Mouse (Mus musculus) midbrain, embryonic 10.5 days (tissue): ENCODE measurements around the gene Ppm1h. TPM values are rescaled to one million over a fixed set of nuclear protein-coding genes. Genes with fewer than 3 reads are reported as not detected.
A peak's percentile ranks its signal among the peaks of the same experiment; 100 is the strongest.

Source experiments
- DNase-seq: peaks from one replicate; pipeline ENCODE4 v3.0.0-alpha.2; 2017; ENCODE audit warnings: low spot score
- H3K27ac ChIP-seq: fragments of 300-500 bp; sonication (generic); replicated peaks from 2 replicates; pipeline ENCODE4 v1.5.1; 2016; ENCODE audit warnings: mild to moderate bottlenecking
- H3K27me3 ChIP-seq: fragments of 300-500 bp; sonication (generic); 2 replicates; pipeline ENCODE4 v1.6.1; 2016; ENCODE audit warnings: low read depth, mild to moderate bottlenecking; ENCODE audit not compliant: poor library complexity, severe bottlenecking
- H3K36me3 ChIP-seq: fragments of 300-500 bp; sonication (generic); 2 replicates; pipeline ENCODE4 v1.6.1; 2016; ENCODE audit warnings: mild to moderate bottlenecking, moderate library complexity
- H3K4me1 ChIP-seq: fragments of 300-500 bp; sonication (generic); 2 replicates; pipeline ENCODE4 v1.6.1; 2016
- H3K4me3 ChIP-seq: fragments of 300-500 bp; sonication (generic); 2 replicates; pipeline ENCODE4 v1.5.1; 2016; ENCODE audit warnings: mild to moderate bottlenecking, moderate library complexity
- H3K9me3 ChIP-seq: fragments of 300-500 bp; sonication (generic); replicated peaks from 2 replicates; pipeline ENCODE4 v1.6.1; 2016; ENCODE audit warnings: mild to moderate bottlenecking
- WGBS: fragments of 180-500 bp; shearing (Covaris S2); methylation state at CpG from one replicate; pipeline ENCODE4 v1.1.7; 2016; 5-methylcytosine and 5-hydroxymethylcytosine counted together
- polyA plus RNA-seq: library from polyadenylated mRNA; unstranded; fragments of >200 nt; fragmentation: Nextera tagmentation; extraction: Ambion mirVana; gene quantifications from 2 replicates; pipeline ENCODE4 v1.2.1, GENCODE M21; 2016

Gene Ppm1h
- polyA plus RNA-seq, 1 experiment from 2014 or later: 3.3 TPM

DNA sequence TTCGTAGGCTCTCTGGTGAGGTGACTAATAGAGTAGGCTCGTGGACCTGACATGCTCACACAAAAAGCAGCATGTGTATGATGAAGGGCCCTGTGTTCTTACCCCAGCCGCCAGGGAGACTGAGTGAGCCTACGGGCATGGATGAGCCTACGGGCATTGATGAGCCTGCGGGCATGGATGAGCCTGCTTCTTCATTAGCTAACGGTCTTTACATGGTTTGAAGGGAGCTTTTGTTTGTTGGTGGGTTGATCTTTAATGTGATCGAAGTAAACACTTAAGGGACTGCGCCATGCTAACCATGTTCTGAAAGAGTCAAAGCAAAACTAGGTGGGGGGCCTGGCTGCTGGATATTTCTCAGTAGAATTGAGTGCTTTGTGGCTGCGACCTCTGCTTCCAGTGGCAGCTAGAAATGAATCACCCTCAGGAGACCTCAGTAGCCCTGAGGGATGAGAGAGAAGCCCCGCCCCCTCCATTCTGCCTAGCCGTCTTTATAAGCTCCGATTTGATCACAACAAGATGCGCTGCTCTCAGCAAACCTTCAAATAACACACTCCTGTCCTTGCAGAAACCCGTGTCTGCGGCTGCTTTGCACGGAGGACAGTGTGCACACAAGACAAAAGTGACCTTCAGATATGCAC lies 183.9 kb downstream of the Ppm1h start:
- 90% methylated on average over 17 of the region's 17 CpGs for WGBS
- no peaks in the 10 kb centered on the region for H3K36me3 ChIP-seq
- no peaks in the 10 kb centered on the region for H3K27me3 ChIP-seq
- H3K9me3 ChIP-seq: no peaks in the 10 kb centered on the region
- no peak for DNase-seq
- peak overlapping the region; percentile 55; the same call in 1 of the 2 replicates for H3K27ac ChIP-seq
- peaks cover 18% of the 10 kb centered on the region for H3K4me1 ChIP-seq
- no peak overlapping the region for H3K4me3 ChIP-seq

DNA sequence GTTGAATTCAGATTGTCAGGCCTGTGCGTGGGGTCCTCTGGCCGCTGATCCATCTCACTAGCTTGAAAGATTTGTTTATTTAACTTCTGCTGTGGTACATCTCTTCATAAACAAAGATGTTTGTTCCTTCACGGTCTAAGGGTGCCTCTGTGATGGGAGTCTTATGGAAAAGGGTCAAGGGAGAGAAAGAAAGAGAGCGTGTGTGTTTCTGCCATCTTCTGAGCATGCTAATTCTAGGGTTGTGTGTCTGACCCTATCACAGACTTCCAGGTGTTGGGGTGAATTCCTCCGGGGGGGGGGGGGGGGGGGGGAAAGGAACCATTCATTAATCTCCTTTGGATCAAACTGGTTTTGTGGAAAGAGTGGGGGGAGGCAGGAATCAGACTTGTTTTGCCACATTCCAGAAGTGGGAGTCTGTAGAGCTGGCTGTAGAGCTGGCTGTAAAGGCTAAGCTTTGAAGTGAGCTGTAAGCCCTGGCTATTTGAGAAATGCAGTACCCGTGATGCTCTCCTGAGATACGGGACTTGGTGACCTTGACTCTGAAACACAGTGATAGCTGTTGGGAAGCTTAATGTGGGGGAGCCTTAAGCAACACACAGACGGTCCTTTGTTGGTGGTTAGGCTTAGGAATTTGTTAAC lies 191.4 kb downstream of the Ppm1h start:
- no peaks in the 10 kb centered on the region for H3K9me3 ChIP-seq
- H3K4me3 ChIP-seq: no peak overlapping the region
- no peaks in the 10 kb centered on the region for H3K36me3 ChIP-seq
- WGBS: 66% methylated on average over 8 of the region's 8 CpGs
- no peak overlapping the region for H3K27ac ChIP-seq
- no peaks in the 10 kb centered on the region for H3K27me3 ChIP-seq
- DNase-seq: no peak
- H3K4me1 ChIP-seq: no peaks in the 10 kb centered on the region

DNA sequence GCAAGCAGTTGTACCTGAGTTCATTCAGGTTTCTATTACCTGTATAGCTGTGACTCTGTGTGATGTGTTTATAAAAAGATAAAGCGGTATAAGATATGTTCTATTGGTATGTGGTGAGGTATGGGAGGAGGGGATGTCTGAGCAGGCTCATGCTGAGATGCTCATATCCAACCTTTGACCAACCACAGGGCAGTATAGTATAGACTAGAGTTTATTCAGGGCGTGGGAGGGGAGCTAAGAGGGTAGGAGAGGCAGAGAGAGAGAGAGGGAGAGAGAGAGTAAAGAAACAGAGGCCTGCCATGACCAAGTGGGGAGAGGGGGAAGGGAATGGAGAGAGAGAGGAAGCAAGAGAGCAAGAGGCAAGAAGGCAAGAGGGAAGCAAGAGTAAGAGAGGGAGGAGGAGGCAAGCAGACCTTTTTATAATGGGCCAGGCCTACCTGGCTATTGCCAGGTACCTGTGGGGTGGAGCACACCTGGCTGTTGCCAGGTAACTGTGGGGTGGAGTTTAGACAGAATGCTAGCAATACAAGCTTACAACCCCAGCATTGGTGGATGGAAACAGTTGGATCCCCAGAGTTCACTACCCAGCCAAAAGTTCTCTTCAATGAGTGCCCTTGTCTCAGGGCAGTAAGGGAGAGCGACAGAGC lies 192.4 kb downstream of the Ppm1h start:
- WGBS: 83% methylated on average over 3 of the region's 3 CpGs
- Histone ChIP-seq H3K36me3 (no peaks in the 10 kb centered on the region), H3K27me3 (no peaks in the 10 kb centered on the region), H3K4me3 (no peak overlapping the region), H3K27ac (no peak overlapping the region), H3K9me3 (no peaks in the 10 kb centered on the region), H3K4me1 (no peaks in the 10 kb centered on the region)
- no peak for DNase-seq

DNA sequence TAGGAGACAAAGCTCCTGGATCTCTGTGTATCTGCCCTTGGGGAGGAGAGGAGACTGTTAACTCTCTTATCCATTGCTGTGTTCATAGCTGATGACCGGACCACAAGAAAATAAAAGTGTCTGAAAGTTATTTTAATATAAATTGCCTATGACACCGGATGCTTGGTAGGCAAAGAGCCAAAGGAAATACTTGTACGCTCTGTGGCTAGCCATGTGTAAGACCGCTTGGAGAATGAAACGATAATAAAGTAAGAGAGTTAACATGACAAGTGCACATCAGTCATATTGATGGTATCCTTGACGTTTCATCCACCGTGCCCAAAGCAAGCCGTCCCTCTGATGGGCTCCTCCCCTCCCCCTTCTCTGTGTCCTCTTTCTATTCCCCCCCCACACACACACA lies 194.2 kb downstream of the Ppm1h start:
- no peaks in the 10 kb centered on the region for H3K27me3 ChIP-seq
- no peak overlapping the region for H3K4me3 ChIP-seq
- H3K36me3 ChIP-seq: no peaks in the 10 kb centered on the region
- WGBS: 94% methylated on average over 8 of the region's 8 CpGs
- DNase-seq: no peak
- no peak overlapping the region for H3K27ac ChIP-seq
- no peaks in the 10 kb centered on the region for H3K9me3 ChIP-seq
- no peaks in the 10 kb centered on the region for H3K4me1 ChIP-seq

DNA sequence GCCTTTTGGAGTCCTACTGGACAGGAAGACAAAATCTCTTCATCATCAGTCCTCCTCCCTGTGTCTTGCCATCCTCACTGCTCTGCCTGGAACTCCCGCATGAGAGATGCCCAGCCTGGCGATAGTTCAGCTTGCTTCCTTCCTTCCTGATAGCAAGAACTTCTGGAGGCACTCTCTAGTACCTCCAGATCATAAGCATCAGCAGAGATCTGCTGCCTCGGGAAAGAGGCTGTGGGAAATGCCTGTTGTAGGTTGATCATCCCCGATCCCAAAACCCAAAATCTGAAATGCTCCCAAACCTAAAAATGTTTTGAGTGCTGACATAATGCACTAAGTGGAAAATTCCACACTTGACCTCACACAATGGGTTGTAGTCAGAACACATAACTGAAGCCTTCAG lies 198.4 kb downstream of the Ppm1h start:
- H3K4me1 ChIP-seq: no peaks in the 10 kb centered on the region
- WGBS: 87% methylated on average over 4 of the region's 4 CpGs
- no peaks in the 10 kb centered on the region for H3K9me3 ChIP-seq
- H3K27ac ChIP-seq: no peak overlapping the region
- no peak for DNase-seq
- no peaks in the 10 kb centered on the region for H3K36me3 ChIP-seq
- no peaks in the 10 kb centered on the region for H3K27me3 ChIP-seq
- no peak overlapping the region for H3K4me3 ChIP-seq

DNA sequence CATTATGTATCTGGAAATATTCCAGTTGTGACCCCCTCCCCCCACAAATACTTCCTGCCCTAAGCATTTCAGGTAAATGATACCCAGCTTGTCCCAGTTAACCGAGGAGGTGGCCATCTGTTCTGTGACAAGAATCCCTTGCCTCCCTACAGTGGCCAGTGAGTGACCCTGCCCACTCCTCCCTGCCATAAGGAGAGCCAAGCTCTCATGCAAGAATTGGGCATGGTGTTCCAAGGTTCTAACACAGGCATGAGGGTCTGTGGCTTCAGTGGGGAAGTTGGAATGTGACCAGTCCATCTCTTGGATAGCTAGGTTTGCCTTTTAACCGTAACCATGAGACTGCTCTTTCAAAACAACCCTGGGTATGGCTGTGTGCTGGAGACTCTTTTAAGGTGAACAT lies 198.9 kb downstream of the Ppm1h start:
- Histone ChIP-seq H3K36me3 (no peaks in the 10 kb centered on the region), H3K4me3 (no peak overlapping the region), H3K9me3 (no peaks in the 10 kb centered on the region), H3K4me1 (no peaks in the 10 kb centered on the region), H3K27me3 (no peaks in the 10 kb centered on the region), H3K27ac (no peak overlapping the region)
- no peak for DNase-seq
- WGBS: 88% methylated on average over 2 of the region's 2 CpGs

DNA sequence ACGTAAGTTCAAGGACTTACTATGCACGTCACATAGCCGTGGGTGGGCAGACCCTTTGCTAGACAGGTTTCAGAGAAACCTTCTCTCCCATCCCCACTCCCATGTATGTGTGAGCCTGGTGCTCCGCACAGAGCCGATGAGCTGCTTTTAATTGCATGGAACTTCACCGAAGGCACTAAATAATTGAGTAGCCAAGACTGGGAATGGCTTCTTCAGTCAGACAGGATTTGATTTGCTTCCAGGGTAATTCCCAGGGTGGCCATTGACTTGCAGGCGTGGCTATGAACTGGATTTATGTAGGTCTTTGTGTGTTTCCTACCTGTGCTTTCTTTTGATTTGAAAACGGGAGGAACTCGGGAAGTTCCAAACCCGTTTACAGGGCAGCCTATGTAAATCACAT lies 202.9 kb downstream of the Ppm1h start:
- Histone ChIP-seq H3K27me3 (no peaks in the 10 kb centered on the region), H3K36me3 (no peaks in the 10 kb centered on the region), H3K27ac (0 out of 2 replicates have a peak overlapping the region, but pooled peaks have one; percentile 46), H3K4me3 (no peak overlapping the region), H3K9me3 (no peaks in the 10 kb centered on the region), H3K4me1 (peaks cover 33% of the 10 kb centered on the region)
- DNase-seq: no peak
- WGBS: 89% methylated on average over 10 of the region's 10 CpGs

DNA sequence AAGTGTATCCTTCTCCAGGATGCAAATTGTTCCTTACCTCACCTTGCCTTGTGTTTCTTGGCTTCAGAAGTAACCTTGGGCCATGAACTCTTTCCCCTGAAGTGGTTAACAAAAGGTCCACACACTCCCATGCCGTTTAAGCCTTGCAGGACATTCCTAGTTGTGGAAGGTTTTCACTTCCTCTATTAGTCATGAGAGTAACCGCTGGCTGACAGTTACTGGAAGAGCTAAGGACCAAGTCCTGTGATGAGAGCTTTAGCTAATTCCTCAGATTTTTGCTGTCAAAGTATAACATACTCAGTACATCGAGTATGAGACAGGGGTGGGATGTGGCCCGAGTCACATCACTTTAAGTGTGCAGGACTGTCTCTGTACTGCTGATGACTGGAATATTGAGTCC lies 204.1 kb downstream of the Ppm1h start:
- Histone ChIP-seq H3K9me3 (no peaks in the 10 kb centered on the region), H3K27ac (peak overlapping the region; percentile 93; the same call in 1 of the 2 replicates), H3K36me3 (no peaks in the 10 kb centered on the region), H3K27me3 (no peaks in the 10 kb centered on the region), H3K4me3 (no peak overlapping the region), H3K4me1 (peaks cover 44% of the 10 kb centered on the region)
- 88% methylated on average over 4 of the region's 4 CpGs for WGBS
- DNase-seq: no peak

DNA sequence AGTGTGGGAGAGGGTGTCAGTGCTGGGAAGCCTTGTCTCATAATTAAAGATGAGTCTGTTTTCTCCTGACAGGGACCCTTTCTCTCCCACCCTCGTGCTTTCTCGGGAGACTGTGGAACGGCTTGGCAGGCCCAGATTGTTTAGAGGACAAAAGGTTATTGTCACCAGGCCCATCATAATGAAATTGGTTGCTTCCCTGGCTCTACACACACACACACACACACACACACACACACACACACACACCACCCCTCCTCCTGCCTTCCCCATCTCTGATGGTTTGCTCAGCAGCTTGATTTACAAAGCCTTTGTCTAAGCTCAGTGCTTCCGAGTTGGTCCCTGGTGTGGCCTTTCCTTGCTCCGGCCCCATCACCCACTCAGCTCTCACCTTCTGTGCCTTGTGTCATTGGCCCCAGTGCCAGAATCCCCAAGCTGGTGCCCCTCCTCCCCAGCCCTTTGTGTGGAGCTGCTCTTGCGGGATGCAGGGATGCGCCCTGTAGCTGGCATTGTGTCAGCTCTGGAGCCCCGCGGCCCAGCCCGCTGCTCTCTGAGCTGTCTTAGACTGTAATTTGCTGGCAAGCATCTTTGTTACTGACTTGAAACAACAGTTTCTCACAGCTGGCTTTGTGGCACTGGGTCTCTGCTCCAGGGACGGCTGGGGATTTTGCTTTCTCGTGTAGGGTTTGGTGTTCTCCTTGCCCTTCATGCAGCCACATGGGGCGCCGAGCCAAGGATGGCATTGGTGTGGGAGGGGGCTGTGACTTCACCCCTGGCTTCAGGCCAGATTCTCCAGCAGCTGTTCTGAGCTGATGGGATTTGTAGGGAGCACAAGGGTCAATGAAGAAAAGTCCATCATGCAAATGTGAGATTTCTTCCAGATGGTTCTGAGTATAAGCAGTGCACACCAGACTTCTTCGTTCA lies 205.5 kb downstream of the Ppm1h start:
- Histone ChIP-seq H3K4me1 (peaks cover 55% of the 10 kb centered on the region), H3K27ac (peak overlapping the region; percentile 93), H3K9me3 (no peaks in the 10 kb centered on the region), H3K36me3 (no peaks in the 10 kb centered on the region), H3K4me3 (peak overlapping the region; percentile 33; the same call in 1 of the 2 replicates), H3K27me3 (no peaks in the 10 kb centered on the region)
- DNase-seq: peak; percentile 82
- 18% methylated on average over 15 of the region's 15 CpGs for WGBS

DNA sequence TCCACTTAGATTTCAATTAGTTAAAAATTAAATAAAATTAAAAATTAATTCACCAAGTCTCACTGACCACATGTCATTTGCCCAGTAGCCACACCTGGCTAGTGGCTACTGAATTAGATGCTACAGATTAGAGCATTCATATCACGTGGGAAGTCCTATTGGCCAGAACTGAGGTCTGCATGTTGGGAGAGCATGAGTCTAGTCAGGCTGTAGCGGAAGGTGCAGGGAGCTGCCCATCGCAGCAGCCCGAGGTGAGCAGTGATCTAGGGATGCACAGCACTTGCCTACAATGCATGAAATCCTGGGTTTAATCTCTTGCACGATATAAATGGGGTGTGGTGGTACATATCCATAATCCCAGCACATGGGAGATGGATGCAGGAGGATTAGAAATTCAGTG lies 206.7 kb downstream of the Ppm1h start:
- Histone ChIP-seq H3K4me1 (peaks cover 55% of the 10 kb centered on the region), H3K36me3 (no peaks in the 10 kb centered on the region), H3K9me3 (no peaks in the 10 kb centered on the region), H3K27ac (peak overlapping the region; percentile 93), H3K4me3 (no peak overlapping the region), H3K27me3 (no peaks in the 10 kb centered on the region)
- WGBS: 88% methylated on average over 5 of the region's 5 CpGs
- no peak for DNase-seq

DNA sequence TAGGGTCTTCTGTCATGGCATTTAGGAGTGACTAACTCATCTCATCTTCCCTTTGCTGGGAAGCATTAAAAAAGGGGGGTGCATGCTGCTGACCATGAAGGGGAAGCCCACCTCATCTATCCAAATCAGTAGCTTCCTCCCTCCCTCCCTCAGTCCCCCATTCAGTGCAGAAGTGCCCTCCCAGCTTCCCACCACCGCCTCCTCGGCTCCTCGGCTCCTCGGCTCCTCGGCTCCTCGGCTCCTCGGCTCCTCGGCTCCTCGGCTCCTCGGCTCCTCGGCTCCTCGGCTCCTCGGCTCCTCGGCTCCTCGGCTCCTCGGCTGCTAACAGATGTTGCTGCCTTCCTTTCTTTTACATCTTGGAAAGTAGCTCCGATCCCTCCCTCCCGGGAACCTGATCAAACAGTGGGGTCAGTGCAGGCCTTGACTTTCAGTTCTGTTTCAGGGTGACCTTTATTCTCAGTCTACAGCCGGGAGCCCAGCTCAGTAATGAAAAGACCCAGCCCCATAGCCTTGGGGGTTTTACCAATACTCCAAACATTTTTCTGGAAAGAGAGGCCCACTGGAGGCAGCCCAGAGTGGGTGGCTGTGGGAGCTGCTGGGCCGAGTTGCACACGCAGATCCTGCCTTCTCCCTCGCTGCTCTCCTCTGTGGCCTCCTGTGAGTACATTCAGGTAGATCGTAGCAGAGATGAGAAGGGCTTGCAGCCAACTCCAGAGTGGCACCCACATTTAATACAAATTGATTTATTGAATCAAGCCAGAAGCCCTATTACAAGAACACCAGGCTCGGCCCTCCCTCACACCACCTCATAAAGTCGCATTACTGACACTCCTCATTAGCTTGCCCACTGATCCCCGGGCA lies 207.7 kb downstream of the Ppm1h start:
- DNase-seq: peak; percentile 75
- Histone ChIP-seq H3K36me3 (no peaks in the 10 kb centered on the region), H3K4me1 (peaks cover 55% of the 10 kb centered on the region), H3K9me3 (no peaks in the 10 kb centered on the region), H3K27me3 (no peaks in the 10 kb centered on the region), H3K4me3 (peak overlapping the region; percentile 42), H3K27ac (peak overlapping the region; percentile 91)
- 6% methylated on average over 26 of the region's 26 CpGs for WGBS
